Mouse (Mus musculus) mature B cell (primary cell): Measurements from ENCODE around the gene Nlrp3.

Source experiments
- in situ Hi-C: fragments of 300-500 bp; cut with MboI; formaldehyde crosslinking; loops from 2 replicates; pipeline ENCODE4 v1.14.3; 2019

Nlrp3 gene

DNA sequence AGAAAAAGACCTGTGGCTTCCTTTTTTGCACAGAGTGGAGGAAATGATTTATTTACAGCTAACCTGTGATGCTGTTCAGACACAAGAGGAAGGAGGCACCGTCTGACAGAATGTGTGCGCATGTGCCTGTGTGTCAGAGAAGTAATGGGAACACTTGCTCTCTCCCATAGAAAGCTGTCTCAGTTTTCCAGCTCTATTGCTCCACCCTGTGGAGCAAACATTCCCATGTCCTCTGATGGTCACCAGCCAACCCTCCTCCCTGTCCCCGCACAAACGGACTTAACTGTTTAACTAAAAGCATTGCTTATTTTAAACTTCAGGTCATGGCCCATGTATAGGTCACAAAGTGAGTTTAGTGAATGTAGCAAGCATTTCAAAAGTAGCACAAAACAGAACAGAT is 72.8 kb downstream of the Nlrp3 start:
- in situ Hi-C loops = no loop called here
